Mouse (Mus musculus): ENCODE results near the gene Chchd1.
"Not testable (repeated sequence)": the region's sequence is repeated elsewhere in the genome, so short reads cannot be mapped to it uniquely, and the experiment has no call there.

The Chchd1 gene

DNA sequence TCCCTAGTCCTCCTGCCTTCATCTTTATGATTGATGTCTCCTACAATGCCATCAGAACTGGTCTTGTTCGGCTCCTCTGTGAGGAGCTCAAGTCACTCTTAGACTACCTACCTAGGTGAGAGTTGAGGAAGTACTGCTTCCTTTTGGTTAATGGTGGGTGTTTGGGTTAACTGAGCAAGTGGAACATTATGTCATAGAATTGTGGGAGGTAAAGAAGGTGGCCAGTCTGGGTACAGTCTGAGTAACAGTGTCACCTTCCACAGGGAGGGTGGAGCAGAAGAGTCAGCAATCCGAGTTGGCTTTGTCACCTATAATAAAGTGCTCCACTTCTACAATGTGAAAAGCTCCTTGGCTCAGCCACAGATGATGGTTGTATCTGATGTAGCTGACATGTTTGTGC lies 13.8 kb upstream of the Chchd1 start:
- DNase-seq (ENCODE audit: low read depth, low spot score) = no peak

DNA sequence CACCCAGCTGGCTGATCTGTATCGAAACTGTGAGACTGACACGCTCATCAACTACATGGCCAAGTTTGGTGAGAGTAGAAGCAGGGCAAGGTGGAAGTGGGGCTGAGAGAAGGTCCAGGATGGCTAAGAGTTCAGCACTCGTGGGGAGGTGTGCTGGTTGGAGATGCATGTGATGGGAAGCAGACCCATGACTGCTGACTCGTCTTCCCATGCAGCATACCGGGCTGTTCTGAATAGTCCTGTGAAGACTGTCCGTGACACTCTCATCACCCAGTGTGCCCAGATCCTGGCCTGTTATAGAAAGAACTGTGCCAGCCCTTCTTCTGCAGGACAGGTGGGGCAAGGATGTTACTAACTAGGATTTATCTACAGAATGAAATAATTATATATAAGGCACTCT lies 11.0 kb upstream of the Chchd1 start:
- DNase-seq (ENCODE audit: low read depth, low spot score) = no peak

DNA sequence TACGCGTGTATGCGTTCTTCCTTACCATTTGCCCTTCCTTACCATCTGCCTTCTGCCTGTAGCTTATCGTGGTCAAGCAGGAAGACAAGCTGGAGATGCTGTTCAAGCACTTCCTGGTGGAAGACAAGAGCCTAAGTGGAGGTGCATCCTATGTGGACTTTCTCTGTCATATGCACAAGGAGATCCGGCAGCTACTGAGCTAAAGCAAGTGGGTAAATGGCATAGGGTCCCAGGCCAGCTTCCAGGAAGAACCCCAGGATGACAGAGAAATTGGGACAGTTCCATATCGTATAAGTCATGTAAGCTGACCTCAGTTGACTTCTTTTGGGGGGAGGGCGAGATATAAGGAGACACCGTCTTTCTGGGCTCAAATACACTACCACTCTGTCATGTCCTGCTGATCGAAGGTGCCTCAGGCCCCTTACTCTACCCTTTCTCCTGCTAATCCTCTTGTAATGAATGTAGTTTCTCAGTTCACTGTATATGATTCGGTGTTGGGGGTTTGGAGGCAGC lies 9.2 kb upstream of the Chchd1 start:
- no peak for DNase-seq (ENCODE audit: low read depth, low spot score)

DNA sequence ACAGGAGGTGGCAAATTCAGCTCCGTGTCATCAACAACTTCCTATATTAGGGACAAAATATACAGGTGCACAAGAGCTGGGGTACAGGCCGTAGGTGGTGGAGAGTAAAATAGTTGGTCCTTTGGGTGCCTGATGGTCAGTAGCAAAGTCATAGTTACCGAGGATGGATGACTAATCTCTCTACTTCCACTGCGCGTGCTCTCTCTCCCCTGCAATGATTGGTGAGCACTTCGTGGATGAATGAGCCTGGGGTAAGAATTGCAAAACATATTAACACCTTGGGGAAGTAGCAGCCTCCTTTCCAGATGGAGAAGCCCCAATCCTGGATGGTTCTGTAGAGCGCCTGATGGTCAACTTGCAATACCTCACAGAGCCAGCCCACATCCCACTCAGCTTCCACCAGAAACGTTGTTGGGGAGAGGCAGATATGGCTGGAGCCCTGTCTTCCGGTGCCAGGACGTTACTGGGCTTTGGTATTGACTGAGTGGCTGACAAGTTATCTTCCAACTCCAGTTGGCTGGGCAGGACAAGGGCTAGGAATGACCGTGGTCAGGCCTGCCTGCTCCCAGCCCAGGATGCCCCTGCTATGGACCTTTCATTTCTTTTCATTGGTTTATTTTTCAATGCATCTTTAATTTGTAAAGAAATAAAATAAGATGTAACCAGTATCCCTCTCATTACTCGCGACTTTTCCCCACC lies 8.5 kb upstream of the Chchd1 start:
- no peak for DNase-seq (ENCODE audit: low read depth, low spot score)

DNA sequence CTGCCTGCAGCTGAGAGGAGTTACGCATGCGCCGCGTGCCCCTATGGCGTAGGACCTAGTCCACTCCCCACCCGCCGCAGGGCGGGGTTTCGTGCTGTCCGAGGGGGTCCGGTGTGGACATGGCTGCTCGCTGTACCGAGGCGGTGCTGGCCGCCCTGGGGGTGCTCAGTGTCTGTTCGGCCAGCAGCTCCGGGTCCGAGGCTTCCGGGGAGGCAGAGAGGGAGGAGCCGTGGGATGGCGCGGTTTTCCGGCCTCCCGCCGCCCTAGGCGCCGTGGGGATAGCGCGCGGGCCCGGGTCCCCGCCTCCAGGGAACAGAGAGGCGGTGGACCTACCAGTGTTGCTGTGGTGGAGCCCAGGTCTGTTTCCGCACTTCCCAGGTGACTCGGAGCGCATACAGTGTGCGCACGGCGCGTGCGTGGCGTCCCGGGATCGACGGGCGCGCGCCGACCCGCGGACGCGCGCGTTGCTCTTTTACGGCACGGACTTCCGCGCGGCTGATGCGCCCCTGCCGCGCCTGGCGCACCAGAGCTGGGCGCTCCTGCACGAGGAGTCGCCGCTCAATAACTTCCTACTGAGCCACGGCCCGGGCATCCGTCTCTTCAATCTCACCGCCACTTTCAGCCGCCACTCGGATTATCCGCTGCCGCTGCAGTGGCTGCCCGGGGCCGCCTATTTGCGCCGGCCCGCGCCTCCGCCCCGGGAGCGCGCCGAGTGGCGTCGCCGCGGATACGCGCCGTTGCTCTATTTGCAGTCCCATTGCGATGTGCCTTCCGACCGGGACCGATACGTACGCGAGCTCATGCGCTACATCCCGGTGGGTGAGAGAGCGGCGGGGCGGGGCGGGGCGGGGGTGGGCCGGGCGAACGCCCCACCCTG lies 7.7 kb upstream of the Chchd1 start, which contains the start of gene Fut11:
Gene Fut11, plus strand, starts transcription at position 85 of the 877 bp plus-strand sequence.
- peak; percentile 69 for DNase-seq (ENCODE audit: low read depth, low spot score)

DNA sequence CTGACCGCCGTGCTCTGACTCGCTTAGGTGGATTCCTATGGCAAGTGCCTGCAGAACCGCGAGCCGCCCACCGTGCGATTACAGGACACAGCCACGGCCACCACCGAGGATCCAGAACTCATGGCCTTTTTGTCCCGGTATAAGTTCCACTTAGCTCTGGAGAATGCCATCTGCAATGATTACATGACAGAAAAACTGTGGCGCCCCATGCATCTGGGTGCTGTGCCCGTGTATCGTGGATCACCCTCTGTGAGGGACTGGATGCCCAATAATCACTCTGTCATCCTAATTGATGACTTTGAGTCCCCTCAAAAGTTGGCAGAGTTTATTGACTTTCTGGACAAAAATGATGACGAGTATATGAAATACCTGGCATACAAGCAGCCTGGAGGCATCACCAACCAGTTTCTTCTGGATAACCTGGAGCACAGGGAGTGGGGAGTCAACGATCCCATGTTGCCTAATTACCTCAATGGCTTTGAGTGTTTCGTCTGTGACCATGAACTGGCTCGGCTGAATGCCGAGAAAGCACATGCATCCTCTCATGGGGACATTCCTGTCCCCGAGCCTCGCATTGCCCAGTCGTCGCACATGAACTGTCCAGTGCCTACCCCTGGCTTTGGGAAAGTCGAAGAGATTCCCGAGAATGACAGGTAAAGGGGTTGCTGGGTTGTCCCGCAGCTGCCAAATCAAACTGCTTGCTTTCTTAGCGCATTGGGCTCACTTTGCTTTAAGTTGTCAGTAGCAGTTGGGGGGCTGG lies 6.9 kb upstream of the Chchd1 start:
- DNase-seq (ENCODE audit: low read depth, low spot score) = no peak

DNA sequence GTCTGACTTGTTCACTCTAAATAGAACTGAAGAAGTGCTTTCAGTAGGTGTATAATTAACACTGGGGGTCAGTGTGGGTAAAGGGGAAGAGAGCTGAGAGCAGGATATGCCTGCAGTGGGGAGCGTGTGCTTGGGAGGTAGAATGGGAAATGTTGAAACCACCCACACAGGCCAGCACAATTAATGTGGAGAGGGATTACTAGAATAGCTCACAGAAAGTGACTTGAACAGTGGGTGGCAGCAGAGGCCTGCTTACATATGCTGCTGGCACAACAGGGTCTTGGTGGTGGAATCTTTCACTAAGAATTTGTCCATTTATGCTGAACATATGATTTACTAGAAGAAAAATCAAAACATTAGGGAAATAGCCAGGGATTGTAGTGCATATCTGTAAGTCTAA lies 5.8 kb upstream of the Chchd1 start:
- DNase-seq (ENCODE audit: low read depth, low spot score) = no peak

DNA sequence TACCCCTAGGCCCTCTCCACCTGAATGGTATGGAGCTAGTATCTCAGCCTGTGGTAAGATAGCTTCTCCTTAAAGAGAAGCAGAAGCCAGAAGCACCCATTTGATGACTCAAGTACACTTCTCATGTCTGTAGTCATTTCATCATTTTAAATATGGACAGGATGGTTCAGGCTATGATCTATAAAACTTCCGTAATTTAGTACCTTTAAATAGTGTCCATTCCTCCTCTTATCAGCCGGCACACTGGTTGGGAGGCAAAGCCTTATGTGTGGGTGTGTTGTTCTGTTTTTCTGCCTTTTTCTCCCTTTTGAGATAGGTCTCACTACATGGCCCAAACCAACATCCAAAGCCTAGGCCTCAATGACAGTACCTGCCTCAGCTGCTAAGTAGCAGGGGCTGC lies 4.3 kb upstream of the Chchd1 start:
- DNase-seq (ENCODE audit: low read depth, low spot score) = no peak

DNA sequence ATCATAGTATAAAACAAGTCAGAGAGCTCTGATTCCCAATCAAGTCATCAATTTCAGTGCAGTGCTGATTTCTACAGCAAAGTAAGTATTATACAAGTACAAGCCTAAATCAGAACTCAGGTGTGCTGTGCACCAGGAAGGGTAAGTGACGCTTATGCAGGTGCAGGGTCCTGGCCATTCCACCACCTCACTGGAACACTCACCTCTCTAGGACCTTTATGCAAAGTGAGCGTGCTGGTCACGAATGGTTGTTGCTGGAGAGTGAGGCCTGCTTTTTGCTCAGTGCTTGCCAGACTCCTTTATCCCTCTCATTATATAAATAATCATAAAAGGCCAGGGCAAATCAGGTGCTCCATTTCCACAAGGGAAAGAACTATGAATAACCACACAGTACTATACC lies 2.4 kb upstream of the Chchd1 start:
- DNase-seq (ENCODE audit: low read depth, low spot score) = no peak

DNA sequence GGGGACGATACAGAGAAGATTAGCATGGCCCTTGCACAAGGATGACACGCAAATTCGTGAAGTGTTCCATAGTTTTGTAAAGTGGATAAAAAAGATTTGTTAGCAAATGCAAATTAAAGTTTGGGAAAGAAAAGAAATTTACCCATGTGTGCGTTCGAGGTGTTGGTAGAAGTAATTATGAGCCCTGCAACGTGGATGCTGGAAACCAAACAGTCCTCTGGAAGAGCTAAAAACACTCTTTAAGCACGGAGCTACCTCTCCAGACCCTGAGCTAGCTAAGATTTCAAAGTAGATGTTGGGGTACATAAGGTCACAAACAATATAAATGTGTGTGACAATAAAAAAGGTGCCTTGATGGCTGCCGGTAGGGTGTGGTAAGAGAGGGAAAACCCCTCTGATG lies 1.3 kb upstream of the Chchd1 start:
- DNase-seq (ENCODE audit: low read depth, low spot score) = no peak

DNA sequence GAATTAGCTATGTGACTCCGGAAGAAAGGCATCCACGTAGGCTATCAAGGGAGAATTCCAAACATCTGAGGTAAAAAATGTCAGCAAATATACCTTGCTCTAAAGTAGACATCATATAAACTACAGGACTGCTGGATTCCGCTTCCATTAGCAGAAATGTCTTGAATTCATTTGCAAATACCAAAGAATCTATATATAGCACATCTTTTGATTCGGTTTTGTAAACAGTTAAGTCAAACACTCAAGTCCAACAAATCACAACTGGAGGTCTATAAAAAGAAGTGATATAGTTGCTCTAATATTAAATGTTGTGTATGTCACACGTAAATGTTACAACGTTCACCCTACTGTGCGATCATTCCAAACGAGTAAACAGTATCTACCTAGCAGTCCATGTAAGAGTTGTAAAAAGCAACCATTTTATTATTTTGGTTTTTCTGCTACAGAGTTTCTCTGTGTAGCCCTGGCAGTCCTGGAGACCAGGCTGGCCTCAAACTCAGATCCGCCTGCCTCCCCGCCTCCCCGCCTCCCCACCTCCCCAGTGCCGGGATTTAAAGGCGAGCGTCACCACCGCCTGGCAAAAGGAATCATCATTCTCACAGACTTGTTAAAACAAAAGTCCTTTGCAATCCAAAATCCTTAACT lies 588 bp upstream of the Chchd1 start:
- no peak for DNase-seq (ENCODE audit: low read depth, low spot score)

DNA sequence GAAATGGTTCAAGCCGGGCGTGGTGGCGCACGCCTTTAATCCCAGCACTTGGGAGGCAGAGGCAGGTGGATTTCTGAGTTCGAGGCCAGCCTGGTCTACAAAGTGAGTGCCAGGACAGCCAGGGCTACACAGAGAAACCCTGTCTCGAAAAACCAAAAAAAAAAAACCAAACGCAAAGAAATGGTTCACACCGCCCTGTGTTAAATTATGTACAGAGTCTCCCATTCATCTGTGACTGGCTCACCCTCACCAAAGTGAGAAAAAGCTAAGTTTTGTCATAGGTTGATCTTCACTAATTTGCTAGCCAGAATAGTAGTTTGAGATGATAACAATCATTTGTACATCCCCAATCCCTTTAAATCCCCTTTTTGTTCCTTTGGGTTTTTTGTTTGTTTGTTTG lies 655 bp downstream of the Chchd1 start:
- not testable (repeated sequence) for DNase-seq (ENCODE audit: low read depth, low spot score)

DNA sequence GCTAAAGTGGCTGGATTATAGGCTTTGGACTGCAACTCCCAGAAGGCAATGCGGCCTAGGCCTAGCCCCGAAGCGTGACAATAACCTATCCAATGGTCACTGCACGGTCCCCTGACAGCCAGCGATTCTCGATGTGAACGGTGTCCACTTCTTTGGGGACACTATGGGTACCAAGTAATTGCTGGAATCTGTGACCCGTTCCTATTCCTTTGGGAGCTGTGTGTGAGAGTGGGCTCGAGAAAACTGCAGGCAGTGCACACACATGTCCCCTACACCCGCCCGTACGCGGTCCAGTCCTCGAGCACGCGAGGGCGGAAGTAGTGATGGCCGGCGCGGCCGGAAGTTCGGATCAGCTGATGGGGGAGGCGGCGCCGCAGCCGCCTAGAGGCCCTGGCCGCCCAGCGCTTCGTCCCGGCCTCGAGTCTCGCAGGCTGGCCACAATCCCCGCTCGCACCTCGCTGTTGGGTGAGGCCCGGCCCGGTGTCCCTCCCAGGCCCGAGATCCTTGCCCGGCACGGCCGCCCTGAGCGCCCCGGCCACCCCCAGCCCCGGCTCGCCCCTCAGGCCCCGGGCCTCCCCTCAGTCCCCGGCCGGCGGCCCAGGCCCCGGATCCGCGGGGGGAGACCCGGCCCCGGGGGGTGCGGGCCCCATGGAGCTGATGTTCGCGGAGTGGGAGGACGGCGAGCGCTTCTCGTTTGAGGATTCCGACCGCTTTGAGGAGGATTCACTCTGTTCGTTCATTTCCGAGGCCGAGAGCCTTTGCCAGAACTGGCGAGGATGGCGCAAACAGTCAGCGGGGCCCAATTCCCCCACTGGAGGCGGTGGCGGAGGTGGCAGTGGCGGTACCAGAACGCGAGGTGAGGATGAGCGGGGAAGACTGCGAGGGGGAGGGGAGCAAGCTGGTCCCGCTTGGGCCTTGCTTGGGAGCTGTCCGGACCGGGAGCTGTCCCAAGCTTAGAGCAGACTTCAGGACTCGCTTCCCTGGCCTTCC lies 4.7 kb downstream of the Chchd1 start, which contains the start of gene Zswim8:
Gene Zswim8, plus strand, starts transcription at position 352 of the 990 bp plus-strand sequence.
- peak; percentile 84 for DNase-seq (ENCODE audit: low read depth, low spot score)

DNA sequence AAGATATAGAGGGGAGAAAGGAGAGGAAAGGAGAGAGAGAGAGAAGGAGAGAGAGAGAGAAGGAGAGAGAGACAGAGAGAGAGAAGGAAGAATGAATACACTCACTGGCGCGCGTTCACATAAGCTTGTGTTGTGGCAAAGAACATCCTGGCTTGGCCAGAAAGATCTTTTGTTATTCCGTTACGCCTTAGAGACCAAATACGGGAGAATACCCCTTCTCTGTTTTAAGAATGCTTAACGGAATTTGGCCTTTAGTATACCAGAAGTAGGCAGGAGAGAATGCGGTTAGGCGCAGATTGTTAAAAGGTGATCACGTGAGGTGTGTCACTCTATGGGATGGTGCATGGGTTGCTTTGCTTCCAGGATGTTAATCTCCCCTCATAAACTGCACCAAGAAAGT lies 5.4 kb downstream of the Chchd1 start:
- no peak for DNase-seq (ENCODE audit: low read depth, low spot score)

DNA sequence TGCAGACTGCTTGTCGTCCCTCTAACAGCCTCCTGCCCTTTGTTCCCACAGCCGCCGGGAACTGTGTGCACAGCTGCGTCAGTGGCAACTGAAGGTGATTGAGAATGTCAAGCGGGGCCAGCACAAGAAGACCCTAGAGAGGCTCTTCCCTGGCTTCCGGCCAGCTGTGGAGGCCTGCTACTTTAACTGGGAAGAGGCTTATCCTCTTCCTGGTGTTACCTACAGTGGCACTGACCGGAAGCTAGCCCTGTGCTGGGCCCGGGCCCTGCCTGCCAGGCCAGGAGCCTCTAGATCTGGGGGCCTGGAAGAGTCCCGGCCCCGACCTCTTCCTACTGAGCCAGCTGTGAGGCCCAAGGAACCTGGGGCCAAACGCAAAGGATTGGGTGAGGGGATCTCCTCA lies 11.0 kb downstream of the Chchd1 start:
- DNase-seq (ENCODE audit: low read depth, low spot score) = no peak

DNA sequence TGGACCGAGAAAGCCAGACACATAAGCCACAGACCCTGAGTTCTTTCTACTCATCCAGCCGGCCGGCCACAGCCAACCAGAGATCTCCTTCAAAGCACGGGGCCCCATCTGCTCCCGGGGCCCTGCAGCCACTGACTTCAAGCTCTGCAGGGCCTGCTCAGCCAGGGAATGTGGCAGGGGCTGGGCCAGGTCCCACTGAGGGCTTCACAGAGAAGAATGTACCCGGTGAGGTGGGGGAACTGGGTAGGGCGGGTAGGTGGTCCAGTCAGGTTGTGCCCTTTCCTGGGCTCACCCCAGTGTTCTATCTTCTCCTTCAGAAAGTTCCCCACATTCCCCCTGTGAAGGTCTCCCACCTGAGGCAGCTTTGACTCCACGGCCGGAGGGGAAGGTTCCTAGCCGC lies 15.6 kb downstream of the Chchd1 start:
- DNase-seq (ENCODE audit: low read depth, low spot score) = no peak

DNA sequence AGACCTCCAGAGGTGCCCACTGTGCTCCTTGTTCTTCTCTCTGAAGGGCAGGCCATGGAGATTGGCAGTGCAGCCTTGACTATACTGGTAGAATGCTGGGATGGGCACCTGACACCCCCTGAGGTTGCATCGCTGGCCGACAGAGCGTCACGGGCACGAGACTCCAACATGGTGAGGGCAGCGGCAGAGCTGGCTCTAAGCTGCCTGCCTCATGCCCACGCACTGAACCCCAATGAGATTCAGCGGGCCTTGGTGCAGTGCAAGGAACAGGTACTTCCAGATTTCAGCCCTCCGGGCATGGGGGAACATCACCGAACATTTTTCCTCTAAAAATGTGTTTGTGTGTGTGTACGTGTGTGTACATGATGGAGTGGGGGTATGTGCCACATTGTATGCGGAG lies 17.0 kb downstream of the Chchd1 start:
- no peak for DNase-seq (ENCODE audit: low read depth, low spot score)

DNA sequence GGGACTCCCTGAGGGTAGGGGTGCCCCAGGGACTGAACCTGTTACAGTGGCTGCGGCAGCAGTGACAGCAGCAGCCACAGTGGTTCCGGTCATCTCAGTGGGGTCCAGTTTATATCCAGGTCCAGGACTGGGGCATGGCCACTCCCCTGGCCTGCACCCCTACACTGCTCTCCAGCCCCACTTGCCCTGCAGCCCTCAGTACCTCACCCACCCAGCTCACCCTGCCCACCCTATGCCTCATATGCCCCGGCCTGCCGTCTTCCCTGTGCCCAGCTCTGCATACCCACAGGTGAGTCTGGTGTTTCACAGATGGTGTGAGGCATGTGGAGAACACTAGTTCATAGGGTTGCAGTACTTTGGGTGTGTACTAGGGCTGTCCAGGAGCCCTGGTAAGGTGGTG lies 18.6 kb downstream of the Chchd1 start:
- DNase-seq (ENCODE audit: low read depth, low spot score) = no peak

DNA sequence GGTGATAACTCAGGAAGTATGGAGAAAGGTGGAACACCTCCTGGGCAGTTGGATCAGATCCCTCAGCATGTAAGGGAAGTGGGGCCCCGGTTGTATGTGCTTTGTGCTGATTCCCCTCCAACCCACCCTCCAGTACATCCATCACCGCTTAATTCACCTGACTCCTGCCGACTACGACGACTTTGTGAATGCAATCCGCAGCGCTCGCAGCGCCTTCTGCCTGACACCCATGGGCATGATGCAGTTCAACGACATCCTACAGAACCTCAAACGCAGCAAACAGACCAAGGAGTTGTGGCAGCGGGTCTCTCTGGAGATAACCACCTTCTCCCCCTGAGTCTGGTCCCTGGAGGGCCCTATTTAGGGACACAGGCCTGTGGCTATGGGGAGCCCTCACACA lies 20.2 kb downstream of the Chchd1 start:
- no peak for DNase-seq (ENCODE audit: low read depth, low spot score)

DNA sequence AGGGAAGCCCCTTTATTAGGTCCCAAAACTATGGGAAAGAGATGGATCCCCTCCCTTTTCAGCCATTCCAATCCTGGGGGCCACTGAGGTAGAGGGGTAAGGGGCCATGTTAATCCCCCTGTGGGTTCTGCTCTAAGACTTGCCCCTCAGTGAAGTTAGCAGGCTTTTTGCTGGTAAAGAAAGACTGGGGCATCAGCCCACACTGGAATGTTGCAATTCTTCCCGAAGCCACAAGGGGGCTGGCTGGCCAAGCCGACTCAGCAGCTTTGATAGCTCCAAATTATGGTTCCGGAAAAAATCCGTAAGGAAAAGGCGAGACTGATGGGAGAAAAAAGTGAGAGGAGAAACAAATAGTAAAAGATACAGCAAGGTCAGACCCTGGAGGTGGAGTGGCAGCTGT lies 21.2 kb downstream of the Chchd1 start:
- DNase-seq (ENCODE audit: low read depth, low spot score) = no peak

Data from retina, postnatal 7 days (tissue).